Mouse (Mus musculus): ENCODE measurements around the gene Ndrg3.
A peak's percentile ranks its signal among the peaks of the same experiment; 100 is the strongest.
"Not testable (repeated sequence)": the region's sequence is repeated elsewhere in the genome, so short reads cannot be mapped to it uniquely, and the experiment has no call there.

Gene Ndrg3

DNA sequence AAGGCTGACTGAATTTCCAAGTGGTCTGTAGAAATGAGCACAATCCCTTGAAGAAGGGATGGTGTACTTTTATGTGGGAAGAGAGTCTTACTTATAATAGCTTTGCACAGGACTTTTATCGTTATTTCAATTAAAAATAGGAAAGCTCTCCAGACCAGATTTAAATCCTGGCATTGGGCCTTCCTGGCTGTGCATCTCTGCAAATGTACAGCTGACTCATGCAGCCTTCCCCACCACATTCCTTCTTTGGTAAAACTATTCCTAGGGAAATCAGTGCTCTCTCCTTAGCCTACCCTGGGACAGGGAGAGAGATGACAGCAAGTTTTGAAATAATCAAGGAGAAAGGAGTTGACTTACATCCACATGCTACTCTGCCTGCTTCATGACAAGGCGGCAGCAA, 54.1 kb downstream of the Ndrg3 start:
- DNase-seq (ENCODE audit: low spot score in 2 of 2) = no peak

DNA sequence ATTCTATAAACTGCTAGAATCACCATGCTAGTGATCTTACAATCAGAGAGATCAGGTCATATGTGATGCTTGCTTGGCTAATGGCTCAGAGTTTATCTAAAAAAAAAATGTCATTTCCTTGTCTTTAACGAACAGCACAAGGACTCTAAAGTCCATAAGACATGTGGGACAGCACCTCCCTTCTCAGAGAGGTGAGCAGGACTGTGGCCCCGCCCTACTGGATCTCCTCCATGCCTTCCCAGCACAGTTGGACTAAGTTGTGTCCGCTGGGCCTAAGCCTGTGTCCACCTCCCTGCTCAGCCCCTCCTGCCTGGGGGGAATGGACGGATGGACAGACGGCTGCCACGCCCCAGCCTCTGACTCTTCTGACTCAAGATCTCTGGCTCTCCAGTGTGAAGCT, 56.9 kb downstream of the Ndrg3 start:
- no peak for DNase-seq (ENCODE audit: low spot score in 2 of 2)

DNA sequence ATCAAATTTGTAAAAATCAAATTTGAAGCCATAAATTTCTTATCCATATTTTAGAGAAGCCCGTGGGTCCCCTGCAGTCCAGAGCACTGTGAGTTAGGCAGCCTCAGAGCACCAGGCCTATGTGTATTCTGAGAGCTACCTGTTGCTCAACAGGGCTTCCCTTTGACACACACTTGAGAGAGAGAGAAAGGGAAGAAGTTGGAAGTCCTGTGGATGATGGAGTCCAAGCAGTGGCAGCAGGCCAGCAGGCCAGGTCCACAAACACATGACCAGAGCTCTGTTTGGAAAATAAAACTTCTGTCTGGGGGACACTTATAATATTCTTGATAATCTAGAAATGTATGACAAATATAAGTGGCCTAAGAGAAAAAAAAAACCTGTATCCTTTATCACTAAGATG, 58.4 kb downstream of the Ndrg3 start:
- no peak for DNase-seq (ENCODE audit: low spot score in 2 of 2)

DNA sequence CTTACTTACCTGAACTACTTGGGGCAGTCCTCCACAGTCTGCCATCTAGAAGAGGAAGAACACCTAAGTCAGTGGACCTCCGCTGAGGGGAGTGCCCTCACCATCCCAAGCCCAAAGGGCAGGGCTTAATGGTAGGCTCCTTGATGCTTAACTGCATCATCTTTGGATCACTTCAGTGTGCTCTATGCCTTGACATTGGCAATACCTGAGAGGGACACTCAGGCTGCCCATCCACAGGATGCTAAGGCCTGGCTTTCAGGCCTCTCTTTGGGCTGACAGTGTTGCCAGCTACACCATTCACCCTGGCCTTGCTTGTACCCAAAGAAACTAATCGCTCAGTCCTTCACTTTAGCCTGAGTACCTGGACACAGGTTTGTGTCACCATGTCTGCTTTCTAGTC, 60.4 kb downstream of the Ndrg3 start:
- DNase-seq (ENCODE audit: low spot score in 2 of 2) = no peak

DNA sequence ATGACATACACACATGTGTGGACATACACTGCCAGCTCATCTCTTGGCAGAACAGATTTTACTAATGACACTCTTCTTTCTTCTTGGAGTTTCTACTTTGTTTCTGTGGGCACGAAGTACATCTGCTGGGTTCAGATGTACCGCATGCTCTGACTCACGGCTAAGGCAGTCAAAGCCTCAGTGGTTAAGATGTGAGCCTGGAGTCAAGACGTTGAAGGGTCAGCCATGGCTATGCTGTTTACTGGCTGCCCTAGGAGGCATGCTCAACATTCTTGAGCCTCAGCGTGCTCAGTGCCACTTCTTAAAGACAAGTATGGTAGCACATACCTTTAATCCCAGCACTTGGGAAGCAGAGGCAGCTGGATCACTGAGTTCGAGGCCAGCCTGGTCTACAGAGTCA, 61.3 kb downstream of the Ndrg3 start:
- no peak for DNase-seq (ENCODE audit: low spot score in 2 of 2)

DNA sequence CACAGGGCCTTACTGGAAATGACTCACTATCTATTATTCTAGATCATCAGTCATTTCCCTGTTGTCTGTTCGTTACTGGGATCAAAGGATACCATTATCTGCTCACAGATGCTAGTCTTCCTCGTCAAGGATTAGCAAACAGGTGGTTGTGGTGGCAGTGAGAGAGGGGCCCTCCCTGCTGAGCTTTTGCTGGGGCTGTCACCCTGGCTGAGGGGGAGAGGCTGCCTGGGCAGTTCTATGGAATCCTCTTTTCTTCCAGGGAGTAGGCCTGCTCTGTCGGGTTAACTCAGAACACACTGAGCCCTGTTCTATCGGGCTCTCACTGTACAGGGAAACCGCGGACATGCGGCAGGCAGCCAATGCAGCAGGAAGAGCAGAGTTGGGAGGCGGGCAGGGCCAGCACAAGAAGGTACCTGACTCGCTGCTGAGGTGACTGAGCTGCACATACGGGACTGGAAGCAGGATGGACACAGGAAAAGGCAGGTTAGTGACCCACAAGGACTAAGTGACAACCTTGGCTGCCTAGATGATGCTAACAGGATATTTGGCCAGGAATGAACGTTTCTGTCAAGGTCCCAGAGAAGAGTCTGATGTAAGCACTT, 62.2 kb downstream of the Ndrg3 start:
- no peak for DNase-seq (ENCODE audit: low spot score in 2 of 2)

DNA sequence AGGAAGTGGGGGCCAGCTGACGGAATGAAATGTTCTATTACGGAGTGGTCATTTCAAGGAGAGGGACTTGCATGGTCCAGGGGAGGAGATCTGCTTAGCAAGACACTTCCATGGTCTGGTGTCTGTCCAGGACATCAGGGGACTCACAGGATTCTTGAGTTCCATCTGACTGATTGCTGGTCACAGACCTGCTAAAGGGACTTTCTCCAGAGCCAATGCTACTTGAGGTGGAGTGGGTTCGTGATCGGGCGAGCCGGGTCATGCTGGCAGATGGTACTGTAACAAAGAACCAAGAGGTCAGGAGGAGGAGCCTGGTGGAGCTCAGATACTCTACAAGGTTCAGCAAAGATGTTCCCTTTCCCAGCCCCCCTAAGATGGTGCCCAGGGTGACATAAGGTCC, 63.2 kb downstream of the Ndrg3 start:
- DNase-seq (ENCODE audit: low spot score in 2 of 2) = no peak

DNA sequence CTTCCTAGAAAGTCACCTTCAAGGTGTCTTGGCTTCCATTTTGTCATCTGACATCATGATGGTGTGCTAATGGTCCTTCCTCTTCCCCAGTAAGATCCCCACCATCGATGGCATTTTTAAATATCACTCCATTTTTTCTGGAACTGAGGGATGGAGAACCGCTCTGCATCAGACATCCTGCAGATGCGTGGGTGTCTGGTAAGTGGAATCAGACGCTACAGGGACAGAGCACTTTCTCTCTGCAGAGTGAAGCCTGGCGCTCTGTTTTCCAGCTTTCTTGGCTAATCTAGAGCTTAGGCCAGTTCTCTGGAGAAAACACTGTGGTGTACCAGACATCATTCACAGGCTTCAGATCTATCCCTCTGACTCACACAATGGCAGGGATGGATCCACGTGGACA, 64.2 kb downstream of the Ndrg3 start:
- DNase-seq (ENCODE audit: low spot score in 2 of 2) = no peak

DNA sequence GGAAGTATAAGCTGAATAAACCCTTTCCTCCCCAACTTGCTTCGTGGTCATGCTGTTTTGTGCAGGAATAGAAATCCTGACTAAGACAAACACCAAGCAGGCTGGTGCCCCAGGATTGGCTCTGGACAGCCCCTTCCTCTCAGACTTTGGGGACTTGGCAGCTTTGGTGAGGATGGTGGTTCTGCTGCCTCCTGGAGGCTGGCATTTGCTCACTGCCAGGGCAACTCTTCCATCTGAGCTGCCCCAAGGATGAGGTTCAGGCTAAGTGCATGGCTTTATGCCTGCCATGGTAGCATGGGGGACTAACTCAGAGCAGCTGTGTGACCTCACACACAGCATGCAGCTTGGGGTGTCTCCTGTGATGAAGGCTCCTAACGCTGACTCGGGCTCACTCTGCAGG, 66.2 kb downstream of the Ndrg3 start:
- DNase-seq (ENCODE audit: low spot score in 2 of 2) = not testable (repeated sequence)

DNA sequence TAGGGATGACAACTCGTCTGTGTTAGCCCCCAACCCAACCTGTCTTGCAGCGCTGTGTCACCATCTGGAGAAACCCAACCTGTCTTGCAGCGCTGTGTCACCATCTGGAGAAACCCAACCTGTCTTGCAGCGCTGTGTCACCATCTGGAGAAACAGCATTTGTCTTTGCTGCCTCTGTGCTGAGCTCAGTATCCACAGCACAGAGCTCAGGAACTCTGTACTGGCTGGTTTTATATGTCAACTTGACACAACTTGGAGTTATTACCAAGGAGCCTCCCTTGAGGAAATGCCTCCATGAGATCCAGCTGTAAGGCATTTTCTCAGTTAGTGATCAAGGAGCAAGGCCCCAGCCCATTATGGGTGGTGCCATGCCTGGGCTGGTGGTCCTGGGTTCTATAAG, 66.8 kb downstream of the Ndrg3 start:
- not testable (repeated sequence) for DNase-seq (ENCODE audit: low spot score in 2 of 2)

DNA sequence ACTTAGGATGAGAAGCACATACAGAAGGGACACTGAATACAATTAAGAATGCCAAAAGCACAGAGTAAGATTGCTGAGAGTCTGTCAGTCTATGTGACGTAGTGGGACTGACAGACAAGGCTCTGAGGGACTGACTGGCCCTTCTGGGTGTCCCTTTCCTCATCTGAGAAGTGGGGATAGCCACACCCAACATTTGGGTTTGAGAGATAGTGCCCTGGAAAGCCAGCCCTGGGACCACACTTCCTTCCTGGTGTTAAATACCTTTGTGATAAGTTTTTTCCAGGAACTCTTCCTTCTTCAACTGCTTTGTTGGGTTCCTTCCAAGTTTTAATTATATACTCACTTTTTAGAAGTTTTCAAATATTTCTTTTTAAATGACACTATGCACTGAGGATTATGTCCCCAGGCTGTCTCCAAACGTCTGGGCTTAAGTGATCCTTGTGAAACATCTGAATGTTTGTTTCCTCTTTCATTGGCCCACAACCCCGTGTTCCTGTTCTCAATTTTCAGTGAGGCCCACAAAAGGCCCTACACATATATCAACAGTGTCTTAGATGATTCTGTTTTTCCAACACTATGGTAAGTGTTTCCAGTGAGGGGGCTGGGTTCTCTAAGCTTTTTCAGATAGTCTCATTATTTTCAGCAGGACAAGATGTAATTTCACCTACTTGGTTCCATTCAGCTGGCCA, 67.5 kb downstream of the Ndrg3 start:
- DNase-seq (ENCODE audit: low spot score in 2 of 2) = no peak

DNA sequence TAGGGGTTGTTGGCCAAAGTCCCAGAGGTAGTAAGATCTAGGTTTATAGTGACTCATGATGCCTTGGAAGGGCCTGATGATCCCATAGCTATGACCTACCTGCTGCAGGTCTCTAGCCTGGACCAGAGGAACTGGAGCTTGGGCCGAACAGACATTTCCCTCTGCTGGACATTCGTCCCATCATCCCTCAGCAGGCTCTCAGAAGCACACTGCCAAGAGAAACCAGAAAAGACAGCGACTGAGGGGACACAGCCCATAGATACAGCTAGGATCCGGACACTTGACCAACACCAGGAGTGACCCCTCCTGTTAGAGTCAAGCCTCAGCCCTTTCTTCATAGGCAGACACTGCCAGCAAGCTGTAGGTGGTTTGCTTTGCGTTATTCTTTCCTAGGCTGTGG, 68.8 kb downstream of the Ndrg3 start:
- no peak for DNase-seq (ENCODE audit: low spot score in 2 of 2)

DNA sequence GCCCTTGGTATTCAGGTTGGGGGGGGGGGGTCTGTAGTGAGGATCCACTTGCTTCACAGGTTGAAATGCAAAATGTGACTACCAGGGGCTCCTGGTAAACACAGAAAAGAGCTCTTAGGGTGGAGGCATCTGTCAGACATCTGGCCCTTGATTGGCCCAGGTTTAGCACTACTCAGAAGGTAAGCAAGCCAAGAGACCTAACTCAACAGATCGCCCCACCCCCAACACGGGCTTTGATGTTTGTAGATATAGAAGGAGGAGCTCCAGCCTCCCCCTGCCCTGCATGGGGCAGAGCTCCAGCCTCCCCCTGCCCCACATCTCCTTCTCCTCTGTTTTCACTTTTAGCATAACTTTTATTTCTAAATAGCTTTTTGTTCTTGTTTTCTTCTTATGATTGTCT, 72.1 kb downstream of the Ndrg3 start:
- no peak for DNase-seq (ENCODE audit: low spot score in 2 of 2)

DNA sequence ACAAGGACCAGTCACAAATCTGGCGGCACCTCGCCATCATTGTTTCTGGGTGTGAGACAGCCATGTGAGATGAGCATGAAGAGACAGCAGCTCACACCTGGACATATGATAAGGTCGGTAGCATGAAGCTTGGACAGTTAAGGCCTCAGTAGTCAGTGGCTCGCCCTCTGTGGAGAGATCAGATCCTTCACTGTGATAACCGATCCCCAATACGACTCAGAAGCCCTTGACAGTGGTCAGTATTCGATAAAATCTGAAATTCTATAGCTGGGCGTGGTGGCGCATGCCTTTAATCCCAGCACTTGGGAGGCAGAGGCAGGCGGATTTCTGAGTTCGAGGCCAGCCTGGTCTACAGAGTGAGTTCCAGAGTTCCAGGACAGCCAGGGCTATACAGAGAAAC, 72.7 kb downstream of the Ndrg3 start:
- not testable (repeated sequence) for DNase-seq (ENCODE audit: low spot score in 2 of 2)

DNA sequence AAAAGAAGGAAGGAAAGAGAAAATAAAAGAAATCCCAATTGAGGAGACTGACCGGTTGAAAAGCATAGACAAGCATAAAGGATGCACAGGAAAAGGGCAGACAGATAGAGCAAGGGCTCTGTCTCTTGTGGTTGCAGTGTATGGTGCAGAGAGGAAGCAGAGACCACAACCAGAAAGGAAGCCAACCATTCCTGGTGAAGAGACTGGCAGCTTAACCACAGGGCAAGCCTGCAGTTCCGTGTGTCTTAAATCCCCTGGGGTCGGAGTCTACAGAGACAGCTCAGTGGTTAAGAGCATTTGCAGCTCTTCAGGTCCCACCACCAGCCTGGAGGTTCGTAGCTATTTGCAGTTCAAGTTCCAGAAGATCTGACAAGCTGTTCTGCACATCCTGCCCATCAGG, 73.3 kb downstream of the Ndrg3 start:
- no peak for DNase-seq (ENCODE audit: low spot score in 2 of 2)

DNA sequence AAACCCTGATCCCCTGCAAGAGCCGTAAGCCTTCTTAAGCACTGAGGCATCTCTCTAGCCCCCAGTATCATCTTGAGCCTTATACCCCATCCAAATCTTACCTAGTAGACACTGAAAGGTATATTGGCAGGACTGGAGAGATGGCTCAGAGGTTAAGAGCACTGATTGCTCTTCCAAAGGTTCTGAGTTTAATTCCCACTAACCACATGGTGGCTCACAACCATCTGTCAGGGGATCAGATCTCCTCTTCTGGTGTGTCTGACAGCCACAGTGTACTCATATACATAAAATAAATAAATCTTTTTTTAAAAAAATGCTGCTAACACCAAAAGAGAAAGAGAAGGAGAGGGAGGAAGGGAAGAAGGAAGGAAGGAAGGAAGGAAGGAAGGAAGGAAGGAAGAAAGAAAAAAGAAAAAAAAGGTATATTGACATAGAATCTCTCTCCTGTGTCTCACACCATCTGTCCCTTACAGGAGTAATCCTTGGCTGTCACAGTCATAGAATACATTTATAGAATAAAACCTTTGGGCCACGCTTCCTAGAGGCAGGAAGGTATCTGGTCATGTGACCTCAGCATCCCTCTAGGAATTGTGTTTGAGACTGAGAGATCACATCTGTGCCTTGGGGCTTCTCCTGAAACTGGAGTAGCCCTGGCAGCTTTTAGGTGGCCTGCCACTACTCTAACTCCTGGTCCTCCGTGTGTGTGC, 75.3 kb downstream of the Ndrg3 start:
- no peak for DNase-seq (ENCODE audit: low spot score in 2 of 2)

DNA sequence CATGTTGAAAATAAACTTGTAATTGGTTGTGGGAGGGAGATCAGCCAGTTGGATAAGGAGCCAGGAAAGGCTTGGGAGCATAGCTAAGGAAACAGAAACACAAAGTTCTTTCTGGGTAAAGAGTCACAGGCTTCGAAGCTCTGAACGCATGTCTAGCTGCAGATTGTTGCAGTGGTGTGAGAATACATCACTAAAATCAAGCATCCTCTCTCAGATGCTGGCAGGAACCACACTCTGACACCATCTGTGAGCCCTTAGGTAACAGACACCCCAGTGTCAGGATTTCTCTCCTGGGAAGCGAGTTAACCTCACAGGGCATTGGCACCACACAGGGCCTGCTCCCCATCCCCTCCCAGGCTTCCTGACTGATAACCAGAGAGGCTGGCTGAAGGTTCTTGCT, 76.3 kb downstream of the Ndrg3 start:
- DNase-seq (ENCODE audit: low spot score in 2 of 2) = no peak

DNA sequence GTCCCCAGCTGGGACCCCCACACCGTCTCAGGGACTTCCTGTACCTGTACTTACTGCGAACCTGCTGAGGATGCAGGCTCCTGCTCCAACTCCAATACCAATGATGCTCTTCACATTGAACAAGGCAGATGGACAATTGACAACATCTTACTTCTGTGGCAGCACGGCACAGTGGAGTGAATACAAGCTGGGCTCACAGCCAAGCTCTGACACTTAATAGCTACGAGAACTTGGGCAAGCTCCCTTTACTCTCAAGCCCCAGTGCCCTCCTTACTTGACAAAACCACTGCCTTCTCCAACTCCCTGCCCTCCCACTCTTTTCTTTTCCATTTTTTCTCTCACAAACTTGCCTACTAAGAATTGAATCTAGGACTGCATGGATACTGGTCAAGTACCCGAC, 78.7 kb downstream of the Ndrg3 start:
- no peak for DNase-seq (ENCODE audit: low spot score in 2 of 2)

DNA sequence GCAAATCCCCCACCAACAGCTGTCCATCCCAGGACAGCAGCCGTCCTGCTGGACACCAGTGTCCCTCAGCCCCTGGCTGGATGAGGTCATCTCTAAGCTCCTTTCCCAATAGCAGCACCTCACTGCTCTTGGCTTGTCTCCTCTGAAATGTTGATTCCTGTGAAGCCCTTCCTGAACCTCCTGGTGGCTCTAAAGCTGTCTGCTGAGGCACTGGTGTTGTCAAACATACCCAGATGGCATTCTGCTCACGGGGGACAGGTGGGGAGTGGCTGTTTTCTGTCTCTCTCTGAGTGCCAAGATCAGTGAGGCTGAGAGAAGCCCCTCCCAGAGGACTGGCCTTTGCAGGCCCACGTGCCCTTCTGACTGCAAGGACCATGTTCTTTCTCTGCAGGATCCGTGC, 85.9 kb downstream of the Ndrg3 start:
- DNase-seq (ENCODE audit: low spot score in 2 of 2) = not testable (repeated sequence)

DNA sequence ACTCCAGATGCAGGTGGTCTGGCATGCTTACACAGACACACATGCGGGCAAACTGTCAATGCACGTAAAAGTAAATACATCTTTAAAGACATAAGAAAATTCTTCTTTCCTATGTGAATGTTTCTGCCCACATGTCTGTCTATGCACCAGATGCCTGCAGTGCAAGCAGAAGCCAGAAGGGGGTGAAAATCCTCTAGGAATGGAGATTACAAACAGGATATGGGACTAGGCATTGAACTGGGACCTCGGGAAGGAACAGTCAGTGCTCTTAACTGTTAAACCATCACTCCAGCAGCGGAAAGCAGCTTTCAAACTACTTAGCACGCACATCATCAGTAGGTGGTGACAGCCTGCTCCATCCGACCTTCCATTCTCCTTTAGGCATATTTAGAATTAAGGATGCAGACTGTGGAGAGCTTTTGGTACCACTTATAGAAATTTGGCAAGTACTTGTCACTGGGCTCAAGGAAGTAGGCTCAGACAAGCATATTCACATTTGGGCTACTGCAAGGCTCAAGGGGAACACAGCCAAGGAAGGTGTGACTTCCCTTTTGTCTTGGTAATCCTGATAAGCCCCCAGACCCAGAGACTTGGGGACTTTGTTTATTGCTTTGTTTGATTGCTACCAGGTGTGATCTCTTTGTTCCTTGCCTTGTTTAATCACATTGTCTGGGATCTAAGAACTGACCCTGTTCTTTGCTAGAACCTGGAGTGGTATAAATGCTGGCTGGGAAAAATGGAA, 86.7 kb downstream of the Ndrg3 start:
- DNase-seq (ENCODE audit: low spot score in 2 of 2) = peak; percentile 16 to 28

DNA sequence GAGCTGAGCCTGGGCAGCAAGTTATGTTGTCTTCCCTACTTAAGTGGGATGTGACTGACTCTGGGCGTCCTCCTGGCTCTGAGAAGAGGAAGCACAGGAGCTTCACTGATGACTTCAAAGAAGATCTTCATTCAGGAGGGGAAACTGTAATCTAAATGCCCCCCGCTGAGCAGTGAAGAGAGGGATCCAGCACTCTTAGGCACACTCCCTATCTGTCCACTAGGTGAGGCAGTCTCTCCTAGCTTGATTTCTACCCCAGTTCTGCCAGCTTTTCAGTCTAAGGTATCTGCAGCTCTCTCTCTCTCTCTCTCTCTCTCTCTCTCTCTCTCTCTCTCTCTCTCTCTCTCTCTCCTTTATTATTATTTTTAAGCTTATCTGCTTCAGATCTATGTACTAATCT, 88.5 kb downstream of the Ndrg3 start:
- DNase-seq (ENCODE audit: low spot score in 2 of 2) = no peak

DNA sequence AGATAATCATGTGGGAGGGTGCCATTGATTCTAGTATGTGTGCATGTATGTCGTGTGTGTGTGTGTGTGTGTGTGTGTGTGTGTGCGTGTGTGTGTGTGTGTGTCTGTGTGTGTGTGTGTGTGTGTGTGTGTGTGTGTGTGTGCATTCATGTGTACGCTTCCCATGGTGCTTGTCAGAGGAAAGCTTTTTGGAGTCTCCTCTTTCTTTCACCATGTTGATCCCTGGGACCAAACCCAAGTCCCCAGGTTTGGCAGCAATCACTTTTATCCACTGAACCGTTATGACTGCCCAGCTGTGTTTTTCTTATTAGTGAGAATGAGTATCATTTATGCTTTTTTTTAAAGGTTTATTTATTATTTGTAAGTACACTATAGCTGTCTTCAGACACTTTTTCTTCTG, 89.4 kb downstream of the Ndrg3 start:
- not testable (repeated sequence) for DNase-seq (ENCODE audit: low spot score in 2 of 2)

DNA sequence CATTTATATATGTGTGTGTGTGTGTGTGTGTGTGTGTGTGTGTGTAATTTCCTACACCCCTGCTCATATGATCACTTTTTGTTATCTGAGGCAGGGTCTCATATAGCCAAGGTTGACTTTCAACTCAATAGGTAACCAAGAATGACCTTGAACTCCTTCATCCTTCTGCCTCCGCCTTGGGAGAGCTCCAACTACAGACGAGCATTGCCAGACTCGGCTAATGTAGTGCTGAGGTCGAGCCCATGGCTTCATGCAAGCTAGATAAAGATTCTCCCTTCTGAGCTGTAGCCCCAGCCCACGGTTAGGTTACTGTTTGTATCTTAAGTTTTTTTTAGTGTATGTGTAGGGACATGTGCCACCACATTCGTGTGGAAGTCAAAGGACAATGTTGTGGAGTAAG, 90.0 kb downstream of the Ndrg3 start:
- DNase-seq (ENCODE audit: low spot score in 2 of 2) = no peak

Data from urinary bladder, adult 18-20 months (tissue).